Mouse (Mus musculus): ENCODE data around the gene Pnpla1.

The Pnpla1 gene

GRCm38 (mm10) chr17:28843665-28844064 is 14.5 kb upstream of the Pnpla1 start:
- no peak for DNase-seq (ENCODE audit: low spot score)

- peak; percentile 30 for DNase-seq (ENCODE audit: low spot score)
Measured at GRCm38 (mm10) chr17:28846974-28847617, 11.1 kb upstream of the Pnpla1 start.

GRCm38 (mm10) chr17:28850511-28850910 is 7.7 kb upstream of the Pnpla1 start:
- DNase-seq (ENCODE audit: low spot score): no peak

- DNase-seq (ENCODE audit: low spot score): no peak
Measured at GRCm38 (mm10) chr17:28854377-28854776, 3.8 kb upstream of the Pnpla1 start.

- no peak for DNase-seq (ENCODE audit: low spot score)
Measured at GRCm38 (mm10) chr17:28855166-28855885, 2.9 kb upstream of the Pnpla1 start.

GRCm38 (mm10) chr17:28856030-28856429 is 2.2 kb upstream of the Pnpla1 start:
- DNase-seq (ENCODE audit: low spot score): no peak

- DNase-seq (ENCODE audit: low spot score): no peak
Measured at GRCm38 (mm10) chr17:28863926-28864325, 5.7 kb downstream of the Pnpla1 start.

- no peak for DNase-seq (ENCODE audit: low spot score)
Measured at GRCm38 (mm10) chr17:28864464-28864863, 6.3 kb downstream of the Pnpla1 start.

- no peak for DNase-seq (ENCODE audit: low spot score)
Measured at GRCm38 (mm10) chr17:28866921-28867320, 8.7 kb downstream of the Pnpla1 start.

GRCm38 (mm10) chr17:28867381-28867780 is 9.2 kb downstream of the Pnpla1 start:
- DNase-seq (ENCODE audit: low spot score): no peak

GRCm38 (mm10) chr17:28869412-28870110 is 11.3 kb downstream of the Pnpla1 start:
- DNase-seq (ENCODE audit: low spot score): peak; percentile 67

- DNase-seq (ENCODE audit: low spot score): no peak
Measured at GRCm38 (mm10) chr17:28870435-28870834, 12.2 kb downstream of the Pnpla1 start.

- no peak for DNase-seq (ENCODE audit: low spot score)
Measured at GRCm38 (mm10) chr17:28871831-28872230, 13.6 kb downstream of the Pnpla1 start.

- no peak for DNase-seq (ENCODE audit: low spot score)
Measured at GRCm38 (mm10) chr17:28872322-28872721, 14.1 kb downstream of the Pnpla1 start.

- no peak for DNase-seq (ENCODE audit: low spot score)
Measured at GRCm38 (mm10) chr17:28874216-28874615, 16.0 kb downstream of the Pnpla1 start.

- no peak for DNase-seq (ENCODE audit: low spot score)
Measured at GRCm38 (mm10) chr17:28874825-28875224, 16.6 kb downstream of the Pnpla1 start.

- peak; percentile 70 for DNase-seq (ENCODE audit: low spot score)
Measured at GRCm38 (mm10) chr17:28875316-28875715, 17.1 kb downstream of the Pnpla1 start.

- DNase-seq (ENCODE audit: low spot score): no peak
Measured at GRCm38 (mm10) chr17:28876331-28876730, 18.1 kb downstream of the Pnpla1 start.

GRCm38 (mm10) chr17:28876821-28877220 is 18.6 kb downstream of the Pnpla1 start:
- no peak for DNase-seq (ENCODE audit: low spot score)

GRCm38 (mm10) chr17:28879931-28880391 is 21.8 kb downstream of the Pnpla1 start:
- peak; percentile 79 for DNase-seq (ENCODE audit: low spot score)

GRCm38 (mm10) chr17:28882316-28882715 is 24.1 kb downstream of the Pnpla1 start:
- no peak for DNase-seq (ENCODE audit: low spot score)

- DNase-seq (ENCODE audit: low spot score): no peak
Measured at GRCm38 (mm10) chr17:28882810-28883209, 24.6 kb downstream of the Pnpla1 start.

GRCm38 (mm10) chr17:28883941-28884516 is 25.8 kb downstream of the Pnpla1 start:
- DNase-seq (ENCODE audit: low spot score): no peak

All from layer of hippocampus, adult 11-12 months (tissue).